ENCODE assay signal across 8 mouse cellular contexts in genomic region chr11:60810046-60810965, GRCm38 (mm10). TPM values are rescaled to one million over a fixed set of nuclear protein-coding genes. Genes with fewer than 3 reads are reported as not detected.
A peak's percentile ranks its signal among the peaks of the same experiment; 100 is the strongest.
DNase-seq lines count a peak whose midpoint lies in the region; ATAC-seq and TF ChIP-seq lines count a peak whose summit lies in the region.

No protein-coding gene starts in this region.

- H3K4me1 ChIP-seq in heart, embryonic 13.5 days: peaks cover 30% of the 10 kb centered on the region
- peaks cover 3% of the 10 kb centered on the region for H3K4me1 ChIP-seq in brown adipose tissue, adult 24 weeks (ENCODE audit: control insufficient read depth, insufficient read depth, insufficient read length, low read length)
- H3K4me1 ChIP-seq in hindbrain, postnatal 0 days (ENCODE audit: insufficient read depth, low read length): peaks cover 6% of the 10 kb centered on the region; the same call in 1 of the 2 replicates
- peaks cover 19% of the 10 kb centered on the region for H3K4me1 ChIP-seq in liver, embryonic 16.5 days (ENCODE audit: control insufficient read depth, low read depth, low read length)

- H3K27me3 ChIP-seq in heart, embryonic 13.5 days (replicated peaks): no peaks in the 10 kb centered on the region
- no peaks in the 10 kb centered on the region for H3K27me3 ChIP-seq in hindbrain, postnatal 0 days (ENCODE audit: insufficient read depth, low read length)
- no peaks in the 10 kb centered on the region for H3K27me3 ChIP-seq in liver, embryonic 16.5 days (ENCODE audit: control insufficient read depth, insufficient read depth, low read depth, low read length)

- no peak for TF ChIP-seq CTCF in hindbrain, postnatal 0 days (IDR thresholded peaks at IDR 0.05; ENCODE audit: low read depth)

- H3K9me3 ChIP-seq in heart, embryonic 13.5 days: no peaks in the 10 kb centered on the region
- no peaks in the 10 kb centered on the region for H3K9me3 ChIP-seq in hindbrain, postnatal 0 days (ENCODE audit: low read length)
- H3K9me3 ChIP-seq in liver, embryonic 16.5 days (replicated peaks; ENCODE audit: control insufficient read depth, low read length): no peaks in the 10 kb centered on the region

- H3K4me3 ChIP-seq in heart, embryonic 13.5 days: peak overlapping the region; percentile 52
- peak overlapping the region; percentile 57 for H3K4me3 ChIP-seq in brown adipose tissue, adult 24 weeks (ENCODE audit: insufficient read depth, low read depth, low read length)
- peak overlapping the region; percentile 42 for H3K4me3 ChIP-seq in hindbrain, postnatal 0 days (ENCODE audit: low read length)
- H3K4me3 ChIP-seq in liver, embryonic 16.5 days (ENCODE audit: low read depth, low read length): peak overlapping the region; percentile 57

- no peak overlapping the region for H3K27ac ChIP-seq in heart, embryonic 13.5 days (replicated peaks)
- H3K27ac ChIP-seq in brown adipose tissue, adult 24 weeks (replicated peaks; ENCODE audit: low read depth, low read length): no peak overlapping the region
- H3K27ac ChIP-seq in hindbrain, postnatal 0 days: no peak overlapping the region
- H3K27ac ChIP-seq in liver, embryonic 16.5 days (ENCODE audit: low read length): peak overlapping the region; percentile 45

- 15% methylated on average over 14 of the region's 14 CpGs for WGBS in heart, embryonic 13.5 days
- WGBS in hindbrain, postnatal 0 days: 18% methylated on average over 14 of the region's 14 CpGs
- 5% methylated on average over 14 of the region's 14 CpGs for WGBS in liver, embryonic 16.5 days (ENCODE audit: insufficient replicate concordance)

- no peak for DNase-seq in heart, adult 11 months
- DNase-seq in hindbrain, postnatal 0 days (ENCODE audit: low spot score): no peak
- no peak for DNase-seq in gastrocnemius, postnatal 10 days
- DNase-seq in thymus, postnatal 0 days (ENCODE audit: low spot score): no peak
- no peak for DNase-seq in spleen, adult 18-20 months

- H3K9ac ChIP-seq in heart, embryonic 13.5 days: peak overlapping the region; percentile 62
- no peak overlapping the region for H3K9ac ChIP-seq in hindbrain, postnatal 0 days (replicated peaks; ENCODE audit: low read length)
- H3K9ac ChIP-seq in liver, embryonic 16.5 days (ENCODE audit: low read depth, low read length): peak overlapping the region; percentile 36; the same call in 1 of the 2 replicates

- no peak for ATAC-seq in heart, embryonic 13.5 days (ENCODE audit: extremely low read depth, insufficient number of reproducible peaks, low FRiP score, low TSS enrichment)
- no peak for ATAC-seq in hindbrain, postnatal 0 days
- no peak for ATAC-seq in liver, embryonic 16.5 days (ENCODE audit: low read depth)

- peaks cover 2% of the 10 kb centered on the region; the same call in 1 of the 2 replicates for H3K36me3 ChIP-seq in heart, embryonic 13.5 days
- H3K36me3 ChIP-seq in hindbrain, postnatal 0 days (ENCODE audit: insufficient read depth, low read length): no peaks in the 10 kb centered on the region
- no peaks in the 10 kb centered on the region for H3K36me3 ChIP-seq in liver, embryonic 16.5 days (ENCODE audit: control insufficient read depth, insufficient read depth)

- H3K4me2 ChIP-seq in heart, embryonic 13.5 days: peak overlapping the region; percentile 72
- peak overlapping the region; percentile 70 for H3K4me2 ChIP-seq in hindbrain, postnatal 0 days (ENCODE audit: low read depth, low read length)
- H3K4me2 ChIP-seq in liver, embryonic 16.5 days (ENCODE audit: low read depth, low read length): peak overlapping the region; percentile 78

RNA-seq across cellular contexts. Expression of gene Shmt1, which starts 1.2 kb away (rescaled TPM):
- polyA plus RNA-seq in heart, embryonic 13.5 days (2015; fragmentation: Nextera tagmentation; extraction: Ambion mirVana): 40.4 and 42.8 TPM in 2 replicates
- polyA plus RNA-seq in brown adipose tissue, adult 24 weeks (2012; ENCODE audit: insufficient read depth, insufficient read length, missing spikeins): 18.0 and 28.1 TPM in 2 replicates
- total RNA-seq in hindbrain, postnatal 0 days (2014; rRNA removed): 11.9 and 14.4 TPM in 2 replicates
- 7.8 and 10.9 TPM in 2 replicates for polyA plus RNA-seq in hindbrain, postnatal 0 days (2015; fragmentation: Nextera tagmentation; extraction: Ambion mirVana)
- polyA plus RNA-seq in liver, embryonic 16.5 days (2015; fragmentation: Nextera tagmentation; extraction: Ambion mirVana): 56.9 and 62.6 TPM in 2 replicates
- 10 to 100 TPM; 21.7 to 26.3 TPM for total RNA-seq in gastrocnemius, postnatal 10 days (2021)
- 63.4 and 67.0 TPM in 2 replicates for polyA plus RNA-seq in thymus, postnatal 0 days (2015; fragmentation: Nextera tagmentation; extraction: Ambion mirVana)

RNA-seq across cellular contexts. Expression of gene Dhrs7b, which starts 20.1 kb away (rescaled TPM):
- 30.9 and 35.9 TPM in 2 replicates for polyA plus RNA-seq in heart, embryonic 13.5 days (2015; fragmentation: Nextera tagmentation; extraction: Ambion mirVana)
- 82.8 and 88.3 TPM in 2 replicates for polyA plus RNA-seq in brown adipose tissue, adult 24 weeks (2012; ENCODE audit: insufficient read depth, insufficient read length, missing spikeins)
- total RNA-seq in hindbrain, postnatal 0 days (2014; rRNA removed): 29.8 and 30.7 TPM in 2 replicates
- polyA plus RNA-seq in hindbrain, postnatal 0 days (2015; fragmentation: Nextera tagmentation; extraction: Ambion mirVana): 38.2 and 38.5 TPM in 2 replicates
- polyA plus RNA-seq in liver, embryonic 16.5 days (2015; fragmentation: Nextera tagmentation; extraction: Ambion mirVana): 18.1 and 21.2 TPM in 2 replicates
- 10 to 100 TPM; 14.9 to 16.2 TPM for total RNA-seq in gastrocnemius, postnatal 10 days (2021)
- polyA plus RNA-seq in thymus, postnatal 0 days (2015; fragmentation: Nextera tagmentation; extraction: Ambion mirVana): 32.2 and 33.2 TPM in 2 replicates

RNA-seq across cellular contexts. Expression of gene Smcr8, which starts 33.0 kb away (rescaled TPM):
- 3.7 and 3.9 TPM in 2 replicates for polyA plus RNA-seq in heart, embryonic 13.5 days (2015; fragmentation: Nextera tagmentation; extraction: Ambion mirVana)
- 8.0 and 8.5 TPM in 2 replicates for polyA plus RNA-seq in brown adipose tissue, adult 24 weeks (2012; ENCODE audit: insufficient read depth, insufficient read length, missing spikeins)
- total RNA-seq in hindbrain, postnatal 0 days (2014; rRNA removed): 14.6 and 15.2 TPM in 2 replicates
- 3.1 TPM in 2 replicates for polyA plus RNA-seq in hindbrain, postnatal 0 days (2015; fragmentation: Nextera tagmentation; extraction: Ambion mirVana)
- polyA plus RNA-seq in liver, embryonic 16.5 days (2015; fragmentation: Nextera tagmentation; extraction: Ambion mirVana): 3.3 and 3.6 TPM in 2 replicates
- total RNA-seq in gastrocnemius, postnatal 10 days (2021): 10 to 100 TPM; 13.3 to 14.5 TPM
- 4.7 TPM in 2 replicates for polyA plus RNA-seq in thymus, postnatal 0 days (2015; fragmentation: Nextera tagmentation; extraction: Ambion mirVana)

RNA-seq across cellular contexts. Expression of gene Top3a, which starts 33.1 kb away (rescaled TPM):
- polyA plus RNA-seq in heart, embryonic 13.5 days (2015; fragmentation: Nextera tagmentation; extraction: Ambion mirVana): 9.7 and 11.0 TPM in 2 replicates
- 2.2 and 2.6 TPM in 2 replicates for polyA plus RNA-seq in brown adipose tissue, adult 24 weeks (2012; ENCODE audit: insufficient read depth, insufficient read length, missing spikeins)
- 10.5 and 11.0 TPM in 2 replicates for total RNA-seq in hindbrain, postnatal 0 days (2014; rRNA removed)
- 3.9 and 4.6 TPM in 2 replicates for polyA plus RNA-seq in hindbrain, postnatal 0 days (2015; fragmentation: Nextera tagmentation; extraction: Ambion mirVana)
- polyA plus RNA-seq in liver, embryonic 16.5 days (2015; fragmentation: Nextera tagmentation; extraction: Ambion mirVana): 5.5 and 6.2 TPM in 2 replicates
- 1 to 10 TPM; 6.5 to 7.6 TPM for total RNA-seq in gastrocnemius, postnatal 10 days (2021)
- 13.5 and 14.5 TPM in 2 replicates for polyA plus RNA-seq in thymus, postnatal 0 days (2015; fragmentation: Nextera tagmentation; extraction: Ambion mirVana)
